Mouse (Mus musculus) B cell, adult 62 days (primary cell): ENCODE data around the gene Dclk1. TPM values are rescaled to one million over a fixed set of nuclear protein-coding genes. Genes with fewer than 3 reads are reported as not detected.

Source experiments
- total RNA-seq: library from RNA; stranded (reverse); gene quantifications from 4 replicates; pipeline ENCODE4 v1.2.4, GENCODE M21; 2023

The Dclk1 gene
- total RNA-seq: not detected in 4 replicates

GRCm38 (mm10) chr3:55241730-55242421 lies at the start of gene Dclk1:
Gene Dclk1, plus strand, starts transcription at chr3:55242364.

GRCm38 (mm10) chr3:55472110-55472509 lies 229.9 kb downstream of the Dclk1 start, which contains the start of gene Gm21954:
Gene Gm21954, minus strand, starts transcription at chr3:55472210.

Other genes with a start within 250 kb of the Dclk1 start
- gene Ccna1, start 186.9 kb upstream of the Dclk1 start, total RNA-seq: not detected in 4 replicates
- 10.1 to 19.8 TPM (median 15.3 TPM) in 4 replicates for gene Spg20, start 130.3 kb upstream of the Dclk1 start, total RNA-seq
- not detected in 4 replicates for gene Ccdc169, start 105.0 kb upstream of the Dclk1 start, total RNA-seq
- gene Sohlh2, start 60.3 kb upstream of the Dclk1 start, total RNA-seq: not detected in 4 replicates
- gene Gm21954, start 229.8 kb downstream of the Dclk1 start, total RNA-seq: not detected in 4 replicates